In the genomic region with DNA sequence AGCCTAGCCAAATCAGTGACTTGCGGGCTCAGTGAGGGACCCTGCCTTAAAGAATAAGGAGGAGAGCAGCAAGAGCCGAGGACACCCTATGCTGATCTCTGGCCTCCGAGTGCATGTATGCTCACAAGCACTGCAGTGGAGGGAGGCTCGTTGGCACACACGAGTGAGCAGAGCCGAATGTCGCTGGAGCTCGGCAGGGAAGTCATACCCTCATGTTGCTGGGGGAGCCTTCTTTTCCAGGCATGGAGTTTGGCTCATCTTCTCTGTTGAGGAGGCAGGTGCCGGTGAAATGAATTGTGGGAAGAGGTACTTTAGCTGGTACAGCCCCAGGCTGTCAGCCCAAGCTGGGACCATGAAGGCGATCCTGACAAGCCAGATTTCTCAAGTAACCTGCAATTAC, we compare ENCODE assay signal across 16 mouse cellular contexts. TPM values are rescaled to one million over a fixed set of nuclear protein-coding genes. Genes with fewer than 3 reads are reported as not detected.
DNase-seq lines count a peak whose midpoint lies in the region; ATAC-seq lines count a peak whose summit lies in the region.
"Had no signal": no experiment of that assay in that cellular context is flagged by ENCODE, and none has a peak within 500 bp of the region (broad histone marks: within the 10 kb centered on the region; RNA-seq: fewer than 3 reads in every experiment).

No protein-coding gene starts in this region.

- H3K27ac ChIP-seq in intestine, embryonic 16.5 days (ENCODE audit: low read length): no peak overlapping the region; the same call in 1 of the 2 replicates
- H3K27ac ChIP-seq in stomach, embryonic 16.5 days (ENCODE audit: low read length): peak overlapping the region; percentile 89
- H3K27ac ChIP-seq: embryonic facial prominence, embryonic 13.5 days; forebrain, embryonic 15.5 days had no signal

- WGBS in intestine, embryonic 16.5 days: 78% methylated on average over 10 of the region's 10 CpGs
- WGBS in stomach, embryonic 16.5 days: 80% methylated on average over 10 of the region's 10 CpGs

- ATAC-seq in cerebellum, adult (ENCODE audit: insufficient number of reproducible peaks, low FRiP score, low TSS enrichment): no peak
- ATAC-seq in megakaryocyte, adult 5-6 weeks (ENCODE audit: poor library complexity, severe bottlenecking): no peak
- ATAC-seq in intestine, embryonic 16.5 days: no peak
- no peak for ATAC-seq in stomach, embryonic 16.5 days (ENCODE audit: insufficient read depth, low FRiP score)
- ATAC-seq: forebrain, embryonic 15.5 days; hindbrain, embryonic 16.5 days had no signal

- peak overlapping the region; percentile 86 for H3K4me3 ChIP-seq in megakaryocyte, embryonic 14.5 days (replicated peaks)
- H3K4me3 ChIP-seq in intestine, embryonic 16.5 days (ENCODE audit: low read length): no peak overlapping the region
- H3K4me3 ChIP-seq in stomach, embryonic 16.5 days (replicated peaks; ENCODE audit: low read length): no peak overlapping the region
- H3K4me3 ChIP-seq: embryonic facial prominence, embryonic 13.5 days; forebrain, embryonic 15.5 days; neural tube, embryonic 15.5 days had no signal

- H3K27me3 ChIP-seq in megakaryocyte, embryonic 14.5 days (replicated peaks): no peaks in the 10 kb centered on the region
- H3K27me3 ChIP-seq in intestine, embryonic 16.5 days (replicated peaks; ENCODE audit: control insufficient read depth, insufficient read depth, low read length): peaks cover 13% of the 10 kb centered on the region
- H3K27me3 ChIP-seq in stomach, embryonic 16.5 days (ENCODE audit: control insufficient read depth, insufficient read depth, low read length): peaks cover 8% of the 10 kb centered on the region; the same call in 1 of the 2 replicates
- H3K27me3 ChIP-seq: forebrain, embryonic 15.5 days; neural tube, embryonic 15.5 days had no signal

- peak; percentile 58 to 60 for DNase-seq in cerebellum, postnatal 25 days
- no peak for DNase-seq in spleen, postnatal 14 days (ENCODE audit: low spot score in 2 of 2)
- DNase-seq in T-cell, adult 2 months (ENCODE audit: low spot score): no peak
- DNase-seq: adrenal gland, adult 2 months; B cell, adult 2 months; lung, postnatal 36 days; right cerebral cortex, adult 18-20 months had no signal

- peaks cover 95% of the 10 kb centered on the region for H3K4me1 ChIP-seq in megakaryocyte, embryonic 14.5 days
- peaks cover 28% of the 10 kb centered on the region for H3K4me1 ChIP-seq in intestine, embryonic 16.5 days (ENCODE audit: control insufficient read depth, insufficient read depth, low read length)
- peaks cover 28% of the 10 kb centered on the region for H3K4me1 ChIP-seq in stomach, embryonic 16.5 days (ENCODE audit: control insufficient read depth, insufficient read depth, low read length)

- no peak overlapping the region for H3K4me2 ChIP-seq in intestine, embryonic 16.5 days (ENCODE audit: low read depth, low read length)
- H3K4me2 ChIP-seq in stomach, embryonic 16.5 days (ENCODE audit: low read depth, low read length): no peak overlapping the region
- H3K4me2 ChIP-seq: embryonic facial prominence, embryonic 13.5 days; forebrain, embryonic 15.5 days; neural tube, embryonic 15.5 days had no signal

- 0 out of 2 replicates have a peak overlapping the region, but pooled peaks have one; percentile 16 for H3K9ac ChIP-seq in intestine, embryonic 16.5 days (ENCODE audit: low read depth, low read length)
- H3K9ac ChIP-seq in stomach, embryonic 16.5 days (ENCODE audit: low read length): peak overlapping the region; percentile 55; the same call in 1 of the 2 replicates
- H3K9ac ChIP-seq: neural tube, embryonic 15.5 days had no signal

- no peaks in the 10 kb centered on the region for H3K9me3 ChIP-seq in megakaryocyte, embryonic 14.5 days
- H3K9me3 ChIP-seq in intestine, embryonic 16.5 days (ENCODE audit: control insufficient read depth, low read length): no peaks in the 10 kb centered on the region
- no peaks in the 10 kb centered on the region for H3K9me3 ChIP-seq in stomach, embryonic 16.5 days (replicated peaks; ENCODE audit: control insufficient read depth, low read length)
- H3K9me3 ChIP-seq: embryonic facial prominence, embryonic 13.5 days; forebrain, embryonic 15.5 days; neural tube, embryonic 15.5 days had no signal

- H3K36me3 ChIP-seq in megakaryocyte, embryonic 14.5 days (replicated peaks; ENCODE audit: low read length): peaks cover 19% of the 10 kb centered on the region
- H3K36me3 ChIP-seq in intestine, embryonic 16.5 days (ENCODE audit: control insufficient read depth, insufficient read depth, low read length): no peaks in the 10 kb centered on the region
- no peaks in the 10 kb centered on the region for H3K36me3 ChIP-seq in stomach, embryonic 16.5 days (ENCODE audit: control insufficient read depth, insufficient read depth, low read length)
- H3K36me3 ChIP-seq: embryonic facial prominence, embryonic 13.5 days; forebrain, embryonic 15.5 days; neural tube, embryonic 15.5 days had no signal

RNA-seq across cellular contexts. Expression of gene Rpl3, which starts 4.7 kb away (rescaled TPM):
- 145 and 190 TPM in 2 replicates for polyA plus RNA-seq in megakaryocyte, embryonic 14.5 days (2012; ENCODE audit: insufficient read depth, low replicate concordance)
- 965 and 1,027 TPM in 2 replicates for total RNA-seq in megakaryocyte, adult 5-6 weeks (2015)
- 1,404 and 1,498 TPM in 2 replicates for total RNA-seq in megakaryocyte, adult 5-6 weeks (2017)
- 1,018 and 1,133 TPM in 2 replicates for polyA plus RNA-seq in intestine, embryonic 16.5 days (2015; fragmentation: Nextera tagmentation; extraction: Ambion mirVana)
- 835 and 1,068 TPM in 2 replicates for polyA plus RNA-seq in stomach, embryonic 16.5 days (2015; fragmentation: Nextera tagmentation; extraction: Ambion mirVana)

RNA-seq across cellular contexts. Expression of gene Syngr1, which starts 5.3 kb away (rescaled TPM):
- polyA plus RNA-seq in megakaryocyte, embryonic 14.5 days (2012; ENCODE audit: insufficient read depth, low replicate concordance): 113 and 163 TPM in 2 replicates
- total RNA-seq in megakaryocyte, adult 5-6 weeks (2015): 3.2 and 3.9 TPM in 2 replicates
- total RNA-seq in megakaryocyte, adult 5-6 weeks (2017): 0.08 and 0.22 TPM in 2 replicates
- 15.2 and 16.0 TPM in 2 replicates for polyA plus RNA-seq in intestine, embryonic 16.5 days (2015; fragmentation: Nextera tagmentation; extraction: Ambion mirVana)
- 43.1 and 55.2 TPM in 2 replicates for polyA plus RNA-seq in stomach, embryonic 16.5 days (2015; fragmentation: Nextera tagmentation; extraction: Ambion mirVana)

RNA-seq across cellular contexts. Expression of gene Tab1, which starts 36.5 kb away (rescaled TPM):
- polyA plus RNA-seq in megakaryocyte, embryonic 14.5 days (2012; ENCODE audit: insufficient read depth, low replicate concordance): 9.9 and 10.9 TPM in 2 replicates
- total RNA-seq in megakaryocyte, adult 5-6 weeks (2015): 3.8 and 6.9 TPM in 2 replicates
- total RNA-seq in megakaryocyte, adult 5-6 weeks (2017): 13.5 and 14.5 TPM in 2 replicates
- polyA plus RNA-seq in intestine, embryonic 16.5 days (2015; fragmentation: Nextera tagmentation; extraction: Ambion mirVana): 28.2 and 29.6 TPM in 2 replicates
- polyA plus RNA-seq in stomach, embryonic 16.5 days (2015; fragmentation: Nextera tagmentation; extraction: Ambion mirVana): 29.3 and 35.6 TPM in 2 replicates

Comparison
In these comparisons a context has a peak if more than half of its experiments do, and no peak if none do; other contexts are left out.
1. DNase-seq: peak in cerebellum, postnatal 25 days (2 of 2); none in spleen, postnatal 14 days (0 of 2) and T-cell, adult 2 months (single experiment).